Mouse (Mus musculus) gastrocnemius, postnatal 36 days (tissue): ENCODE measurements around the gene Gfpt1. TPM values are rescaled to one million over a fixed set of nuclear protein-coding genes. Genes with fewer than 3 reads are reported as not detected.
A peak's percentile ranks its signal among the peaks of the same experiment; 100 is the strongest.

ENCODE experiments used
- DNase-seq, 2 experiments: peaks; one replicate each; pipeline ENCODE4 v3.0.0; 2022
- intact Hi-C: fragments of 180-260 bp; cut with DNase I; formaldehyde crosslinking; loops from one replicate; pipeline ENCODE4 v1.15.1; 2025
- total RNA-seq, 2 experiments: library from RNA; stranded (reverse); gene quantifications; 2 replicates each; pipeline ENCODE4 v1.2.3; 2021

Gene Gfpt1
- total RNA-seq, 2 experiments from 2014 or later, result 23.7 to 27.7 TPM

DNA sequence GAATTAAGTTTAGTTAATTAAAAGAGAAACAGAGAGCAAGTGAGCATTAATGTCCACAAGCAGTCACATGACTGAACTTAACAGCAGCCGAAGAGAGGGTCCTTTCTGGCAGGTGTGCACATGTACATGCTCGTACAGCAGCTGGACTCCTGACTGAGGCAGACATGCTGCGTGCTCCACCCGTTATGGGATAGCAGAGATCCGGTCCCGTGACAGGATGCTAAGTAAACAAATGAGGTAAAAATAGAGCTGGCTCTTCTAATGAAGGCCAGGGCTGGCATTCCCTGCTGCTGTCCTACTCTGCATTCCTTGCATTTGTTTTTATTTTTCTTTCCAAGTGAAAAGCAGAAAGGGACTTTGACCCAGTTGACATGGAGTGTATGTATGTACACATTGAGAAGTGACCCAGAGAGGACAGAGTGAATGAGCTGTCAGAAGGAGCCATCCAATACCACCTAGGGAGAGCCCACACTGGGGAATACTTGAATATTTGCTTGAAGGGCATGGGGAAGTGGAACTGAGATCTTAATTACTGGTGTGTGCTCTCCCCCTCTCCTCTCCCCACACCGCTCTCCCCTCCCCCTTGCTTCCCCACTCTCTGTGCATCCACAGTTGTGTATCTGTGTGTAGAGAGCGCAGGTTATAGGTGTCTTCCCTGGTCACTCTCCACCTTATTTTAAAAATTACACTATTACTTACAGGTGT lies 84.6 kb downstream of the Gfpt1 start:
- DNase-seq, result no peak
- intact Hi-C loops, result no loop called here

DNA sequence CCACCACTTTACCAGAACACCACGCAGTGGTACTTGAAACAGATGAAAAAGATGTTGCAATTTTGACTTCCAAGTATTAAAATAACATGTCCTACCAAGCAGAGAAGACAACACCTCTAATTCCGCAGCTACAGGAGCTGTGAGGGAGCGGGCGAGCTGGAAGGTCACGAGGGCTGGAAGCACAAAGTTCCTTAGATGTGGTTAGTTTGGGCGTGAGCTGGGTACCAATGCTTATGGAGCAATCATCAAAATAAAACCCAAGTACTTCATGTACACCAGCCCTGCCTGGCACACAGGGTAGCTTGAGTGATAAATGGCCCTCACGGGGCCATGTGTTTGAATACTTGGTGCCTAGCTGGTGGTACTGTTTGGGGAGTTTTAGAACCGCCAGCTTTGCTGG lies 87.2 kb downstream of the Gfpt1 start:
- intact Hi-C loops, result no loop called here
- DNase-seq, result no peak

DNA sequence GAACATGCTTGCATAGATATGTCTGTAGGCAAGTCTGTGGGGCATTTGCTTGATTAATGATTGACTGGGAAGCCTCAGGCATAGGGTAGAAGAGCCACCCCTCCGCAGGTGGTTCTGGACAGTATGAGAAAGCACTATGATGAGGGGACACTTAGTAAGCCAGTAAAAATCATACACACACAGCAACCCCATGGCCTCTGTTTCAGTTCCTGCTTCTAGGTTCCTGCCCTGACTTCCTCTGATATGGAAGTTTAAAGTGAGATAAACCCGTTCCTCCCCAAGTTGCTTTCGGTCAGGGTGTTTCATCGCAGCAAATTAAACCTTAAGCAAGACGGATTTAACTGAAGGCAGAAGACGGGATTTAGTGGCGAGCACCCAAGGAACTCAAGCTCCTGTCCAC lies 88.0 kb downstream of the Gfpt1 start:
- intact Hi-C loops, result no loop called here
- no peak for DNase-seq

DNA sequence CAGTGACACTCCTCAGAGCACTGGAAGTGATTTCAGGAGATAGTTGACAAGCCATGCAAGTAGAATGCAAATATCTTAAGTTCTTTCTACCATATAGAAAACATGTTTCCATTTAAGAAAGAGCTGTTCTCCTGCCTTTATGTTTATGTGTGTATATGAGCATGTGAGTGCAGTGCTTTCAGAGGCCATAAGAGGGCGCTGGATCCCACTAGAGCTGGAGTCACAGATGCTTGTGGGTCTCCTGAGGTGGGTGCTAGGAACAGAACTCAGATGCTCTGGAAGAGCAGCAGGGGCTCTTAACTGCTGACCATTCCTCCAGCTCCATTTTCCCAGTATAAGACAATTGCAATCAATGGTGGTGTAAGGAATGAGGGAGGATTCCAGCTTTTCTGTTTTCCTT lies 88.4 kb downstream of the Gfpt1 start:
- intact Hi-C loops, result no loop called here

DNA sequence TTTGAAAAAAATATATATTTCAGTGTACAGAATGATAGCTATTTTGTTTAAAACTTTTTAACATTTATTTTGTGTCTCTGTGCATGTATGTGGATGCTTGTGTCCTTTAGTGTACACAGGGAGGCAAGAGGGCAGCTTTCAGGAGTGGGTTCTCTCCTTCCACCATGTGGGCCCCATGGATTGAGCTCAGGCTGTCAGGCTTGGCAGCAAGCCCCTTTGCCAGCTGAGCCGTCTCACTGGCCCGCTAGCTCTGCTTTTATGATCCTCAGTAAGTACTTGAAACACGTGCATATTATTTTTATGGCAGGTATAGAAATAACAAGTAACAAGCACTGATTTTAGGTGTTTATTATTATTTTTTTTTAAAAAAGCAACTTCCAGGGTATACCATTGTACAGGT lies 90.9 kb downstream of the Gfpt1 start:
- intact Hi-C loops, result no loop called here
- DNase-seq, result no peak

More for the DNA sequence above, 88.4 kb downstream of the Gfpt1 start:
- DNase-seq, result no peak

DNA sequence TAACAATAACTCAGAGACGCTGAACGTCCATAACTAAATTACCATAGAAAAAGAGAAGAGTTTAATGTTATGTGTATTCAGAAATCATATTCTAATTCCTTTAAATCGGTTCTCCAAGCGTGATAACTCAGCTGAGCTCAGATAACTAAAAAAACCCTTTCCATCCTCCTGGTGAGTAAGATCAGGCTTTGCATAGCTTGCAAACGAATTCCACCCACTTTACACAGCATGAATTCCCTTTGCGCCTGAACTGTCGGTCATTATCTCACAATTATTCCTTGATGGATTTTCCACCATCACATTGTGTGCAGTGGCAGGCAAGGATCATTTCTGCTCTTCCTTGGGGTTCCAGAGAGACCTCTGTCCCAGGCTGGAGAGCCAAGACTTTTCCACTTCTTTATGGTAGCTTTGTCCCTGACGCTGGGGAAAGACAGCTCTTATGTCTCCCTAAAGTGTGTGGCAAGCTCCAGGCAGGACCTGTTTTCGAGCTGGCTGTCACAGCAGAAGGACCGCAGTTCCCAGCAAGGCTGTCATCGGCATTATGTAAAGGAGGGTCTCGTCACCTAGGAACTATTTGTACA lies 91.4 kb downstream of the Gfpt1 start:
- intact Hi-C loops, result no loop called here
- DNase-seq, result no peak

DNA sequence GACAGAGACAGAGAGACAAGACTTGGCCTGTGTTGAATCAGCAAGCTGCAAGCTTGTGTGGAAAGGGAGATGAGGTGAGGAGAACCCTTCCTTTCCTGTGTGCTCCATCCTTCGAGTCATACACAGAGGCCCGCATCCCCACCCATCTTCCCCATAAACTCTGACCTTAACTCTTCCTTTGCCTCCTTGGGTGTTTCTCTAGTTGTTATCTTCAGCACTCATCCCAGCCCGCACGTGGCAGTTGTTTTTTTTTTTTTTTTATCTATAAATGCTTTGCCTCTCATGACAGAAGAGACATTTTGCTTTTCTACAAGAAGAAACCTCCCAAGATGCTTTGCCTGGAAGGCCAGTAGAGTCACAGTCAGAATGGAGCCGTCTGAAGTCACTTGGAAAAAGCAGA lies 95.8 kb downstream of the Gfpt1 start:
- DNase-seq, result no peak
- intact Hi-C loops, result no loop called here

DNA sequence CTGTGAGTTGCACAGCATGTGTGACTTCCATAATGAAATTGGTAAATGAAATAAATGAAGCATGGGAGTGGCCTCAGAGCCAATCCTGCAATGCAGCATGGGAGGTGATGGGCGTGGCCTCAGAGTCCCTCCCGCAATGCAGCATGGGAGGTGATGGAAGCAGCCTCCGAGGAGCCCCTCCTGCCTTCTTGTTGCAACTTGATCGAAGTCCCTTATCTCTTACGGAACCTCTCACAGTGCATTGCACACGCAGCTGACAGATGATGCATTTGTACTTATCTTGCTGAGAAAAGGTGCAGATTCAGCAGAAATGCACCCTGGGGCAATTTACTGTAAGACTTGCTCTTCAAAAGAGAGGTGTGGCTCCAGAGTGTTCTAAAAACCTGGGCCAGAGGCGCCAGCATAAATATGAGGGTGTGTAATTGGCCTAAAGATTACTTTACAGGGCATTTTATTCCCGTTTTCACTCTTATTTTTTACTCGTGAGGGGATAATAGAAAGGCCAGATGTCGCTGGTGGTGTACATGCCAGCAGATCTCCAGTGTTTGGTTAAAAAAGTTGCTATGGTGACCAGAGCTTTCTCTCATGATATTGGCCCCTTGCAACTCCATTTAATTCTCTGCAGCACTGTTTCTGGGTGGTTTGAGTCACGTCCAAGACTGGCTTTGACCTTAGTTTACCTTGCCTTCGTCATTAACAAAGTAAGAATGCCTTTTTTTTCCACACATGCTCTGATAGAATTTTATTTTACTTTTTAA lies 97.3 kb downstream of the Gfpt1 start:
- intact Hi-C loops, result no loop called here
- DNase-seq, result peak in 1 of 2 experiments; percentile 22

Other genes with a start within 250 kb of the Gfpt1 start
- gene Anxa4, start 249.3 kb upstream of the Gfpt1 start, total RNA-seq, result 10 to 100 TPM; 12.9 to 16.8 TPM
- gene Aak1, start 193.3 kb upstream of the Gfpt1 start, total RNA-seq, result 10 to 100 TPM; 26.9 to 29.6 TPM
- 10 to 100 TPM; 55.8 to 56.2 TPM for gene Nfu1, start 33.6 kb upstream of the Gfpt1 start, total RNA-seq
- not detected for gene D6Ertd527e, start 61.9 kb downstream of the Gfpt1 start, total RNA-seq